Mouse (Mus musculus): ENCODE measurements around the gene Cdk1.
"Not testable (repeated sequence)": the region's sequence is repeated elsewhere in the genome, so short reads cannot be mapped to it uniquely, and the experiment has no call there.

DNA sequence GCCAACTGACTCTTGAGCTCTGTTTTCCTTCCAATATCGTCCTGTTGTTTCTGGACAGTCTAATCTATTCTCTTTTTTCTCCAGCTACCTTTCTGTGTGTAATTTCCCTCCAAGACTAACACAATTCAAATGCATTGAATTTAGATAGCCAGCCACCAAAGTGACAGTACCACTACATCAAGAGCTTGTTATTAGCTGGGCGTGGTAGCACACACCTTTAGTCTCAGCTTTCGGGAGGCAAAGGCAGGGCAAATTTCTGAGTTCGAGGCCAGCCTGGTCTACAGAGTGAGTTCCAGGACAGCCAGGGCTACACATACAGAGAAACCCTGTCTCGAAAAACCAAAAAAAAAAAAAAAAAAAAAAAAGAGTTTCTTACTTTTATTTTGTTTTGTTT, 345 bp upstream of the Cdk1 start:
- TF ChIP-seq CTCF, POLR2A (IDR thresholded peaks at IDR 0.05; ENCODE audit: extremely low read depth, insufficient read depth, low read length): not testable (repeated sequence)
